Mouse (Mus musculus): Measurements from ENCODE around the gene Kif1bp. TPM values are rescaled to one million over a fixed set of nuclear protein-coding genes. Genes with fewer than 3 reads are reported as not detected.
A peak's percentile ranks its signal among the peaks of the same experiment; 100 is the strongest.

Gene Kif1bp
- total and polyA plus RNA-seq, 2 experiments from 2014 or later: 78.9 to 95.5 TPM

- H3K27ac ChIP-seq (ENCODE audit: low read depth, low read length): no peak overlapping the region
- DNase-seq (no peak), ATAC-seq (no peak)
- no peak overlapping the region for H3K4me3 ChIP-seq (ENCODE audit: low read depth, low read length)
- 69% methylated on average over 11 of the region's 11 CpGs for WGBS
- H3K9me3 ChIP-seq (ENCODE audit: low read length): no peaks in the 10 kb centered on the region
- peaks cover 4% of the 10 kb centered on the region; the same call in 1 of the 2 replicates for H3K27me3 ChIP-seq (ENCODE audit: insufficient read depth, low read length)
- no peaks in the 10 kb centered on the region for H3K4me1 ChIP-seq (ENCODE audit: insufficient read depth)
- H3K9ac ChIP-seq: no peak overlapping the region
- no peaks in the 10 kb centered on the region for H3K36me3 ChIP-seq (ENCODE audit: insufficient read depth)
- no peak overlapping the region for H3K4me2 ChIP-seq (ENCODE audit: low read depth)
- no peak for TF ChIP-seq CTCF (IDR thresholded peaks at IDR 0.05; ENCODE audit: low read depth)
Measured at GRCm38 (mm10) chr10:62509032-62509656, 69.1 kb downstream of the Kif1bp start.

GRCm38 (mm10) chr10:62508459-62508858, 69.8 kb downstream of the Kif1bp start:
- TF ChIP-seq CTCF (IDR thresholded peaks at IDR 0.05; ENCODE audit: low read depth): no peak
- Histone ChIP-seq H3K27me3 (ENCODE audit: insufficient read depth, low read length) (peaks cover 4% of the 10 kb centered on the region; the same call in 1 of the 2 replicates), H3K27ac (ENCODE audit: low read depth, low read length) (peak overlapping the region; percentile 29; the same call in 1 of the 2 replicates), H3K4me2 (ENCODE audit: low read depth) (peak overlapping the region; percentile 37), H3K9ac (no peak overlapping the region), H3K36me3 (ENCODE audit: insufficient read depth) (no peaks in the 10 kb centered on the region), H3K4me3 (ENCODE audit: low read depth, low read length) (peak overlapping the region; percentile 11), H3K9me3 (ENCODE audit: low read length) (no peaks in the 10 kb centered on the region), H3K4me1 (ENCODE audit: insufficient read depth) (no peaks in the 10 kb centered on the region)
- WGBS: 10% methylated on average over 11 of the region's 11 CpGs
- DNase-seq (no peak), ATAC-seq (no peak)

GRCm38 (mm10) chr10:62507591-62508308, 70.5 kb downstream of the Kif1bp start:
- DNase-seq: peak; percentile 5
- H3K36me3 ChIP-seq (ENCODE audit: insufficient read depth): no peaks in the 10 kb centered on the region

GRCm38 (mm10) chr10:62507071-62507470, 71.2 kb downstream of the Kif1bp start:
- Histone ChIP-seq H3K36me3 (ENCODE audit: insufficient read depth) (no peaks in the 10 kb centered on the region), H3K4me1 (ENCODE audit: insufficient read depth) (no peaks in the 10 kb centered on the region)

More at GRCm38 (mm10) chr10:62507591-62508308, 70.5 kb downstream of the Kif1bp start:
- no peaks in the 10 kb centered on the region for H3K4me1 ChIP-seq (ENCODE audit: insufficient read depth)
- TF ChIP-seq CTCF (IDR thresholded peaks at IDR 0.05; ENCODE audit: low read depth): no peak
- H3K4me2 ChIP-seq (ENCODE audit: low read depth): peak overlapping the region; percentile 37
- H3K27me3 ChIP-seq (ENCODE audit: insufficient read depth, low read length): peaks cover 4% of the 10 kb centered on the region; the same call in 1 of the 2 replicates
- no peak overlapping the region; the same call in 1 of the 2 replicates for H3K27ac ChIP-seq (ENCODE audit: low read depth, low read length)
- no peak for ATAC-seq
- no peaks in the 10 kb centered on the region for H3K9me3 ChIP-seq (ENCODE audit: low read length)
- peak overlapping the region; percentile 11 for H3K4me3 ChIP-seq (ENCODE audit: low read depth, low read length)
- WGBS: 16% methylated on average over 18 of the region's 18 CpGs
- no peak overlapping the region for H3K9ac ChIP-seq

GRCm38 (mm10) chr10:62506019-62506556, 72.2 kb downstream of the Kif1bp start:
- ATAC-seq: no peak
- H3K4me2 ChIP-seq (ENCODE audit: low read depth): no peak overlapping the region
- H3K9me3 ChIP-seq (ENCODE audit: low read length): no peaks in the 10 kb centered on the region
- no peaks in the 10 kb centered on the region for H3K36me3 ChIP-seq (ENCODE audit: insufficient read depth)
- H3K4me3 ChIP-seq (ENCODE audit: low read depth, low read length): no peak overlapping the region
- no peak for TF ChIP-seq CTCF (IDR thresholded peaks at IDR 0.05; ENCODE audit: low read depth)
- no peak for DNase-seq
- no peaks in the 10 kb centered on the region for H3K4me1 ChIP-seq (ENCODE audit: insufficient read depth)
- peaks cover 4% of the 10 kb centered on the region; the same call in 1 of the 2 replicates for H3K27me3 ChIP-seq (ENCODE audit: insufficient read depth, low read length)
- no peak overlapping the region for H3K9ac ChIP-seq
- WGBS: 86% methylated on average over 17 of the region's 17 CpGs
- H3K27ac ChIP-seq (ENCODE audit: low read depth, low read length): no peak overlapping the region

More at GRCm38 (mm10) chr10:62507071-62507470, 71.2 kb downstream of the Kif1bp start:
- Histone ChIP-seq H3K27me3 (ENCODE audit: insufficient read depth, low read length) (peaks cover 4% of the 10 kb centered on the region; the same call in 1 of the 2 replicates), H3K4me2 (ENCODE audit: low read depth) (no peak overlapping the region), H3K9ac (no peak overlapping the region), H3K27ac (ENCODE audit: low read depth, low read length) (no peak overlapping the region), H3K9me3 (ENCODE audit: low read length) (no peaks in the 10 kb centered on the region), H3K4me3 (ENCODE audit: low read depth, low read length) (no peak overlapping the region)
- no peak for TF ChIP-seq CTCF (IDR thresholded peaks at IDR 0.05; ENCODE audit: low read depth)
- DNase-seq (no peak), ATAC-seq (no peak)
- 91% methylated on average over 4 of the region's 4 CpGs for WGBS

GRCm38 (mm10) chr10:62505224-62505983, 72.9 kb downstream of the Kif1bp start:
- Histone ChIP-seq H3K36me3 (ENCODE audit: insufficient read depth) (no peaks in the 10 kb centered on the region), H3K4me3 (ENCODE audit: low read depth, low read length) (no peak overlapping the region), H3K4me2 (ENCODE audit: low read depth) (no peak overlapping the region), H3K9me3 (ENCODE audit: low read length) (no peaks in the 10 kb centered on the region), H3K9ac (no peak overlapping the region), H3K27ac (ENCODE audit: low read depth, low read length) (no peak overlapping the region), H3K4me1 (ENCODE audit: insufficient read depth) (no peaks in the 10 kb centered on the region), H3K27me3 (ENCODE audit: insufficient read depth, low read length) (peaks cover 4% of the 10 kb centered on the region; the same call in 1 of the 2 replicates)
- no peak for TF ChIP-seq CTCF (IDR thresholded peaks at IDR 0.05; ENCODE audit: low read depth)
- no peak for ATAC-seq
- no peak for DNase-seq
- WGBS: 75% methylated on average over 9 of the region's 9 CpGs
